Mouse (Mus musculus): ENCODE data around the gene Nwd2. TPM values are rescaled to one million over a fixed set of nuclear protein-coding genes. Genes with fewer than 3 reads are reported as not detected.

Nwd2 gene
- total RNA-seq, 1 experiment from 2014 or later = 0.07 TPM

DNA sequence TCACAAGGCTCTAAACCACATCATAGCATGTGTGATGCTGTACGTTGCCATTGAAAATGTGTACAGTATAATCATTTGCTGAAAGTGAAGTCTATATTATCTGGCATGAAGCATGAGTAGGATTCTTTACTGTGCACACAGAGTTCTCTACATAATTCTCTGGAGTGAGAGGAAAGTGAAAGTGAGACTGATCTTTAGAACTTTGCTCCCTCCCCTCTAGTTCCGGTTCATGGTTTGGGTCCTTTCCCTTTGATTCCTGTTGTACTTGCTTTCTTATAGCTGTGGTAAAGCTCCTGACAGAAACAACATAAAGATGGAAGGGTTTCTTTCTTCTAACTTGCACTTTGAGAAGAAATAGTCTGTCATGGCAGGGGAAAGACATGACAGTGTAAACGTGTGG is 107.0 kb downstream of the Nwd2 start:
- no peak for DNase-seq

DNA sequence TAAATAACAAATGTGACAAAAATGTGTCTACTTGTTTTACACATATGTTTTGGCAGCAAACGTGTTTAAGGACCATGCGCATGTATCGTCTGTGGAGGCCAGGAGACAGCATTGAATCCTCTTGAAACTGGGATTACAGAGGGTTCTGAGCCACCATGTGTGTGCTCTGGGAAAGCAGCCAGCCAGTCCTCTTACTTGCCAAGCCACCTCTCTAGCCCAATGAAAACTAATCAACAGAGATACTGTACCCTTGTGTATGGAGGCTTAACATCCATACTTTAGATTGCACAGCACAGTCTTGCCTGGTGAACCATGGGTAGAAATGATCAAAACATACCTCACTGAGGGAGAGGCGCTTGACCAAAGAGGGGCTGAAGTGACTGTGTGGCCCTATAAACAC is 117.0 kb downstream of the Nwd2 start:
- no peak for DNase-seq

DNA sequence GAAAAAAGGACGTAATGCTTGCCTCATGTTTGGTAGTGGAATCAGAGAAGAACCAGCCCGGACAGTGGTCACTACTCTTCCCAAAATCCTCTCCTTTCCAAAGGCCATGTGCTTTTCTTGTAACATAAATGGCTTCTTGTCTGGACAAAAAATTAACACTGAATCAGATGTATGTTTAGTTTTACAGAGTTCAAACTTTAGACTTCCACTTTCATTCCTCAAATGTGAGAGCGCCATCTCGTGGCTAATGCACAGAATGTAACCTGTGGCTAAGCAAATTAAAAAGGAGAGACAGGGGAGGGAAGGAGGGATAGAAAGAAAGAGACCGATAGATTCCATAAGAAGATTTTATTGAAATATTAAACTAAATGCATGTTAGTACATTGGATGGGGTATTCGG is 117.8 kb downstream of the Nwd2 start:
- peak; percentile 65 for DNase-seq

DNA sequence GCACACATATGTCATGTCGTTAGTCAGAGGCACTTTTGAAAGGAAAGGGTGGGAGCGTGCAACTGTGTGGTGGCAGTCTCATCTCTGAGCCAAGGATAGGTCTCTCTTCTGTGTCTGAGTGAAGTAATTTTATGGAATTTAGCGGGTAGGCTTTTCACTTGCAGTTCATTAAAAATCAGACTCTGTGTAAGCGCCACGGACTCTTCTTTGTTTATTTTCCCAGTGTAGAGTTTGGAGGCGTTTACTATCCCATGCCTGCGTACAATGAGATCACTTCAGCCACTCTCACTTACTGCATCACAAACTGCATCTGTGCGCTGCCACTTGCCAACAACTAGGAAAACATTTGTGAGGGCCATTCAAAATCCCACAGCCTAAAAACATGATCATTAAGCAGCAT is 118.6 kb downstream of the Nwd2 start:
- no peak for DNase-seq

DNA sequence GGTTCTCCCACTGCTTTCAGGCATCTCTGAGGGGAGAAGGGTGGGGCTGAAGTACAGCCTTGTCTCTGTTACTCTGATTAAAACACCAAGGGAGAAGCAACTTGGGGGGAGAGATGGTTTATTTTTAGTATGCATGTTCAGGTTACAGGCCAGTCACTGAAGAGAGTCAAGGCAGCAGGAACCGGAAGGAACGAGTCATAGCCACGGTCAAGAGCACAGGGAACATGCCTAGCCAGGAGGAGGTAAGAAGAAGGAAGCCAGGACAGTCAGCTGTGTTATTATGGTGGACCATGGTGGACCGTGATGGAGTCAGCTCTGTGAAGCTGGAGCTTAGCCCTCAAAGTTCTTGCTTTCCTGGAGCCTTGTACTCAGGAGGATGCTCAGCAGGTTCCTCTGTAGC is 119.3 kb downstream of the Nwd2 start:
- no peak for DNase-seq

DNA sequence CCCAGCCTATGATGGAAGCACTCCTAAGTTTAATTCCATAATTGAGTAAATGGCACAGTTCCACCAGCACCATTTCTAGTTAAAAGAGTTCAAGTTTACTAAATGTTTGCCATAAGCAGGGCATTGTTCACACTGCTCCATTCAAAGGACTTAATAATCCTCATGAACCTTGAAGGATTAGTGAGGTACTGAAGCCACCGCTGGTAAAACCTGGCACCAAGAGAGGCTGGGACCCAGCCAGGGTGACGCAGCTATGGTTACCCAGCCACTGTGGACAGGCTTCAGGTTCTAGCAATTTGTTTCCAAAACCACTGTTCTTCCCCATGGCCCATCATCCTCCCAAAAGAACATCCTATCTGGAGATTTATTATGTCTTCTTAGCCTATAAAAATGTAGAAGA is 124.1 kb downstream of the Nwd2 start:
- no peak for DNase-seq

DNA sequence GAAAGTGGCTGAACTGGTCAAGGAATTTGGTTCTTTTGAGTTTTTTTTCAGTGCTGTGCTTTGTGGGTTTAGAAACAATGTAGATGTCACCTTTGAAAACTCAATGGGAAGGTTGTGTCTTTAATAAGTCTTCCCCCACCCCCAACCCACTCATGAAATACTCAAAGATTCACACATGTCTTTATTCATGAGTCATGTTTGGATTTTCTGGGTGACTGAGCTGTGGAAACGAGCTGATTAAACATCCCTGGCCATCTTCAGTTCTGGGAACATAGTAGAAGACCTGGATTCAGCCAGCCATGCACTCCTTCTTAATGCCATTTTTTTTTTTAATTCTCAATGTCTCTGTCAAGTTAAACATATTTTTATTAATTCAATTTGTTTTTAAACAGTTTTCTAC is 124.7 kb downstream of the Nwd2 start:
- no peak for DNase-seq

- DNase-seq = no peak
These were observed 139.4 kb downstream of the Nwd2 start for GRCm38 (mm10) chr5:63788156-63788826.

GRCm38 (mm10) chr5:63811819-63812508 is 163.1 kb downstream of the Nwd2 start, which contains the start of gene 0610040J01Rik:
0610040J01Rik (plus strand) TSS chr5:63812363.
- DNase-seq = peak; percentile 79

GRCm38 (mm10) chr5:63812509-63812865 is 163.6 kb downstream of the Nwd2 start:
- no peak for DNase-seq

- no peak for DNase-seq
These were observed 167.7 kb downstream of the Nwd2 start for GRCm38 (mm10) chr5:63816643-63817042.

GRCm38 (mm10) chr5:63817270-63817669 is 168.4 kb downstream of the Nwd2 start:
- DNase-seq = no peak

- no peak for DNase-seq
These were observed 170.1 kb downstream of the Nwd2 start for GRCm38 (mm10) chr5:63818975-63819374.

- DNase-seq = no peak
These were observed 170.6 kb downstream of the Nwd2 start for GRCm38 (mm10) chr5:63819519-63819918.

DNA sequence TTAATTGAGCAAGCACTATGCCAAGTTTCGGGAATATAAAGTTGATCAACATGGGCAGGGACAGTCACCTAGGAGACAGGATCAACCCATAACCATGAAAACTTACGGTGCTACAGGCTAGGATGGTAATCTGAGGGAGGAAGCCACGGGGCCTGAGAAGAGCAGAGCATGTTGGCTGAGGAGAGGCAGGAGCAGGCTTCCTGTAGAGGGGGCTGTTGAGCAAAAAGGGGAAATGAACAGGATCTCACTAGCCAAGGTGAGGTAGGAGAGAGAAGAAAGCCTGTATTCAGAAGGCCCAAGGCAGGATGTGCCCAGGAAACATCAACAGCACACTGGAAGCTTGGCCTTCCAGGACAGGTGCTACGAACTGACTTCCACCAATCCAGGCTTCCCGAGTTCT is 172.3 kb downstream of the Nwd2 start:
- peak; percentile 7 for DNase-seq

GRCm38 (mm10) chr5:63821860-63822259 is 173.0 kb downstream of the Nwd2 start:
- no peak for DNase-seq

- no peak for DNase-seq
These were observed 174.7 kb downstream of the Nwd2 start for GRCm38 (mm10) chr5:63823362-63824332.

DNA sequence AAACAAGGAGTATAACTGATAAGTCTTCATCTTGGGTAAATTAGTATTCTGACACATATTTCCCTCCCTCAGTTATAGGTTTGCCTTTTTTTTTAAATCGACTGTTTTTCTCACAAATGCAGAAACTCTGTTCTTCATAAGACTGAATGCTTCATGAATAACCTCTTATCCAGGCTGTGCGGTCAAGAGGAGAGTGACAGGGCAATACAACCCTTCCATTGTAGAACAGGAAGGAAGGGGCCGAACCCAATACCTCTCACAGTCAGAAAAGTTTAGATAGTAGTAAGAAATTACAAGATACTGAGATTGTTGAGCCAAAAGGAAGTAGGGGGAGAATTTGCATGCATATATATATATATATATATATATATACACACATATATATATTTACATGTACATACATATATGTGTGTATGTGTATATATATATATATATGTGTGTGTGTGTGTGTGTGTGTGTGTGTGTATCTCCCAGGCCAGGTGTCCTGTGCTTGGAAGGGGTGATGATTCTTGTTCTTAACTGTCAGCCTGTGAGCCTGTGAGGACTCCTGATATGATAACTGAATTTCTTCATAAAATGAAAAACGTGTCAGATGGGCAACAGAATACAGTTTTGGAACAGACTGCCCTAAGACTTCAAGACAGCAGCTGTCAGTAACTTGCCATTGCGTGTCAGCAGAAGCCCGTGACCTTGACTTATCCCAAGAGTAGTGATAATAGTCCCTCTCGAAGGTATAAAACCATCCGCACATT is 175.9 kb downstream of the Nwd2 start:
- DNase-seq = no peak

DNA sequence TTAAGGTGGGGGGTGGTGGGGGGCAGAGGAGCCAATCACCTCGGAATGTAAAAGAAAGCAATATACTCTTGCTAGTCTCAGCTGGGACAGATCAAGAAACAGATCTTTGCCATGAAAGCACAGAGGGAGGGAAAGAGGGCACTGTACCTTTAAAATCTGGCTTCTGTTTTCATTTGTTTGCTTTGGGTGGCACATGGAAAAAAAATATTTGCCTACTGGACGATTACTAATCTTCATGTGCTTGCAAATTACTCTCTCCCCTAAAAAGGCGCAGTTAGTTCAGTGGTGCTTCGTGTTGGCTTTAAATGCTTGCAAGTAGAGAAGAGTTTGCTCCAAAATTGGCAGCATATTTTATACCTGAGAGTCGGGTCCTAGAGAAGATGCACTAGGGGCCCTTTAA is 177.0 kb downstream of the Nwd2 start:
- no peak for DNase-seq

DNA sequence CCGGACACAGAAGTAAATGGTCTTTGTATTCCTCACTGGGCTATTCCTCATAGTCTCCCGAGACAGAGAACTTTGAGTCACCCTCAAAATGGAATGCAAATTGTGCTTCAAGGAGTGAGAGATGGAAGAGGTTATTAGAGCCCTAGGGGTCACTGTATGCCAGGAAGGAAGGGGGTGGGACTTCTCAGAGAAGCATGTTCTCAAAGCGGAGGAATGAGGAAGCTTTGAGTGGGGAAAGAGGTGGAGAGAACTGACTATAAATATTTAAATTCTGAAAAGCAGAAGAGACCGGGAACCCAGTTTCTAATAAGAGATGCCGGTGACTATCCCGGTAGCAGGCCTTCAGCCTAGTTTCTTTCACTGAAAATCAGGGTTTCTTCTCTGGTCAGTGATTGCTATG is 178.1 kb downstream of the Nwd2 start:
- no peak for DNase-seq

DNA sequence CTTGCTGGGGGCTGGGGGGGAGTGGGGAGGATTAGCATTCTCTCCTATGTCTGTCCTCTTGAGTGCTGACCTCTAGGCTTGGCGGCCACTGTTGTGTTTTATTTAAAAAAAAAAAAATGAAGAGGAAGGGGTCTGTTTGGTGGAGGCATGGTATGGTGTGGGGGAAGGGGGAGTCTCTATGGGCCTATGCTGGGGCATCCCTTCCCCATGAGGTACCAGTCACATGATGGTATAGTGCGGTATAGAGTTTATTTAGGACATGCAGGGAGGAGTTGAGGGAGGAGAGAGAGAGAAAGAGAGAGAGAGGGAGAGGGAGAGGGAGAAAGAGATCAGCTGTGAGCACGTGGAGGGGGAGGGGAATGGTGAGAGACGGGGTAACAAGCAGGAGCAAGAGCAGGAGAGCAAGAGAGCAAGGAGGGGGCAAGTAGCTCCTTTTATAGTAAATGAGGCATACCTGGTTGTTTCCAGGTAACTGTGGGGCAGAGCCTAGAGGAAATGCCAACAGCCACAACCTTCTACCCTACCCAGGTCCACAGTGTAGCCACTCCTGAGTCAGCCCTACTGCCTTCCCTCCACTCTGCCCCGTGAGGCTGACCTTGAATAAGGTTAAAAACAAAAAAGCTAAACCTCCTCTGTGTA is 178.6 kb downstream of the Nwd2 start:
- DNase-seq = no peak

Data from adrenal gland, postnatal 14 days (tissue).